Mouse (Mus musculus): ENCODE measurements at regions not wholly inside any gene's neighbourhood (a gene's known extent, or its start where the extent isn't known, plus 50 kb on each side); places are given as distances from the start of the nearest gene placed in this dataset.

GRCm38 (mm10) chr14:64552951-64553350 lies 448.9 kb downstream of the Prss52 start:
- DNase-seq (ENCODE audit: low spot score) = no peak
- H3K9me3 ChIP-seq = no peaks in the 10 kb centered on the region
- 72% methylated on average over 4 of the region's 4 CpGs for WGBS
- H3K4me1 ChIP-seq (replicated peaks) = no peaks in the 10 kb centered on the region
- H3K27ac ChIP-seq = no peak overlapping the region
- no peaks in the 10 kb centered on the region for H3K27me3 ChIP-seq (ENCODE audit: insufficient read depth, poor library complexity, severe bottlenecking)
- H3K4me3 ChIP-seq = no peak overlapping the region
- H3K36me3 ChIP-seq = no peaks in the 10 kb centered on the region

GRCm38 (mm10) chr14:64556042-64556441 lies 452.0 kb downstream of the Prss52 start:
- Histone ChIP-seq H3K36me3 (no peaks in the 10 kb centered on the region), H3K4me3 (no peak overlapping the region), H3K4me1 (replicated peaks) (0 out of 2 replicates have a peak, but pooled peaks cover 1% of the 10 kb centered on the region), H3K27ac (no peak overlapping the region), H3K27me3 (ENCODE audit: insufficient read depth, poor library complexity, severe bottlenecking) (no peaks in the 10 kb centered on the region), H3K9me3 (no peaks in the 10 kb centered on the region)
- no peak for DNase-seq (ENCODE audit: low spot score)
- WGBS = 93% methylated on average over 7 of the region's 7 CpGs

GRCm38 (mm10) chr14:64557453-64557852 lies 453.4 kb downstream of the Prss52 start:
- WGBS = 64% methylated on average over 6 of the region's 6 CpGs
- no peak for DNase-seq (ENCODE audit: low spot score)
- no peak overlapping the region for H3K4me3 ChIP-seq

GRCm38 (mm10) chr14:64568689-64569088 lies 464.6 kb downstream of the Prss52 start:
- peak; percentile 47 for DNase-seq (ENCODE audit: low spot score)
- 13% methylated on average over 6 of the region's 6 CpGs for WGBS
- H3K9me3 ChIP-seq = no peaks in the 10 kb centered on the region
- H3K4me1 ChIP-seq (replicated peaks) = peaks cover 3% of the 10 kb centered on the region; the same call in 1 of the 2 replicates
- no peaks in the 10 kb centered on the region for H3K27me3 ChIP-seq (ENCODE audit: insufficient read depth, poor library complexity, severe bottlenecking)
- no peak overlapping the region for H3K27ac ChIP-seq
- H3K4me3 ChIP-seq = no peak overlapping the region
- no peaks in the 10 kb centered on the region for H3K36me3 ChIP-seq

More at GRCm38 (mm10) chr14:64557453-64557852, 453.4 kb downstream of the Prss52 start:
- H3K4me1 ChIP-seq (replicated peaks) = 0 out of 2 replicates have a peak, but pooled peaks cover 3% of the 10 kb centered on the region
- H3K27me3 ChIP-seq (ENCODE audit: insufficient read depth, poor library complexity, severe bottlenecking) = no peaks in the 10 kb centered on the region
- H3K27ac ChIP-seq = no peak overlapping the region
- H3K36me3 ChIP-seq = no peaks in the 10 kb centered on the region
- no peaks in the 10 kb centered on the region for H3K9me3 ChIP-seq

GRCm38 (mm10) chr14:64570951-64571350 lies 466.9 kb downstream of the Prss52 start:
- 77% methylated on average over 7 of the region's 7 CpGs for WGBS

GRCm38 (mm10) chr14:64572756-64573155 lies 468.7 kb downstream of the Prss52 start:
- H3K27me3 ChIP-seq (ENCODE audit: insufficient read depth, poor library complexity, severe bottlenecking) = no peaks in the 10 kb centered on the region
- peaks cover 14% of the 10 kb centered on the region; the same call in 1 of the 2 replicates for H3K4me1 ChIP-seq (replicated peaks)
- no peak for DNase-seq (ENCODE audit: low spot score)
- H3K9me3 ChIP-seq = no peaks in the 10 kb centered on the region
- H3K36me3 ChIP-seq = no peaks in the 10 kb centered on the region
- H3K4me3 ChIP-seq = no peak overlapping the region
- no peak overlapping the region for H3K27ac ChIP-seq
- 82% methylated on average over 2 of the region's 2 CpGs for WGBS

More at GRCm38 (mm10) chr14:64570951-64571350, 466.9 kb downstream of the Prss52 start:
- DNase-seq (ENCODE audit: low spot score) = no peak
- H3K27ac ChIP-seq = peak overlapping the region; percentile 1; the same call in 1 of the 2 replicates
- H3K36me3 ChIP-seq = no peaks in the 10 kb centered on the region
- no peaks in the 10 kb centered on the region for H3K9me3 ChIP-seq
- H3K4me3 ChIP-seq = no peak overlapping the region
- no peaks in the 10 kb centered on the region for H3K27me3 ChIP-seq (ENCODE audit: insufficient read depth, poor library complexity, severe bottlenecking)
- peaks cover 14% of the 10 kb centered on the region; the same call in 1 of the 2 replicates for H3K4me1 ChIP-seq (replicated peaks)

GRCm38 (mm10) chr14:64573773-64574172 lies 469.7 kb downstream of the Prss52 start:
- Histone ChIP-seq H3K36me3 (no peaks in the 10 kb centered on the region), H3K27me3 (ENCODE audit: insufficient read depth, poor library complexity, severe bottlenecking) (no peaks in the 10 kb centered on the region; the same call in 1 of the 2 replicates), H3K4me1 (replicated peaks) (peaks cover 14% of the 10 kb centered on the region; the same call in 1 of the 2 replicates), H3K9me3 (no peaks in the 10 kb centered on the region), H3K27ac (peak overlapping the region; percentile 8; the same call in 1 of the 2 replicates), H3K4me3 (no peak overlapping the region)
- WGBS = 68% methylated on average over 5 of the region's 5 CpGs
- DNase-seq (ENCODE audit: low spot score) = no peak

- Histone ChIP-seq H3K36me3 (no peaks in the 10 kb centered on the region), H3K27me3 (ENCODE audit: insufficient read depth, poor library complexity, severe bottlenecking) (no peaks in the 10 kb centered on the region; the same call in 1 of the 2 replicates), H3K9me3 (no peaks in the 10 kb centered on the region), H3K27ac (no peak overlapping the region), H3K4me1 (replicated peaks) (peaks cover 14% of the 10 kb centered on the region; the same call in 1 of the 2 replicates), H3K4me3 (no peak overlapping the region)
- no peak for DNase-seq (ENCODE audit: low spot score)
- WGBS = 58% methylated on average over 7 of the region's 7 CpGs
Measured at GRCm38 (mm10) chr14:64574277-64574676, 470.2 kb downstream of the Prss52 start.

GRCm38 (mm10) chr14:64574773-64575172 lies 470.7 kb downstream of the Prss52 start:
- H3K27ac ChIP-seq = no peak overlapping the region
- H3K4me3 ChIP-seq = no peak overlapping the region
- no peaks in the 10 kb centered on the region for H3K36me3 ChIP-seq
- H3K27me3 ChIP-seq (ENCODE audit: insufficient read depth, poor library complexity, severe bottlenecking) = peaks cover 4% of the 10 kb centered on the region
- peaks cover 14% of the 10 kb centered on the region; the same call in 1 of the 2 replicates for H3K4me1 ChIP-seq (replicated peaks)
- 81% methylated on average over 6 of the region's 6 CpGs for WGBS
- H3K9me3 ChIP-seq = no peaks in the 10 kb centered on the region
- no peak for DNase-seq (ENCODE audit: low spot score)

- H3K4me1 ChIP-seq (replicated peaks) = peaks cover 17% of the 10 kb centered on the region
- DNase-seq (ENCODE audit: low spot score) = no peak
- WGBS = 79% methylated on average over 4 of the region's 4 CpGs
- no peak overlapping the region for H3K27ac ChIP-seq
- H3K9me3 ChIP-seq = no peaks in the 10 kb centered on the region
- peaks cover 16% of the 10 kb centered on the region for H3K27me3 ChIP-seq (ENCODE audit: insufficient read depth, poor library complexity, severe bottlenecking)
- H3K36me3 ChIP-seq = no peaks in the 10 kb centered on the region
- no peak overlapping the region for H3K4me3 ChIP-seq
Measured at GRCm38 (mm10) chr14:64575954-64576353, 471.9 kb downstream of the Prss52 start.

- H3K36me3 ChIP-seq = no peaks in the 10 kb centered on the region
- H3K9me3 ChIP-seq = no peaks in the 10 kb centered on the region
- H3K27ac ChIP-seq = no peak overlapping the region
- H3K4me1 ChIP-seq (replicated peaks) = peaks cover 26% of the 10 kb centered on the region
- DNase-seq (ENCODE audit: low spot score) = no peak
- peaks cover 56% of the 10 kb centered on the region for H3K27me3 ChIP-seq (ENCODE audit: insufficient read depth, poor library complexity, severe bottlenecking)
- 77% methylated on average over 4 of the region's 4 CpGs for WGBS
- no peak overlapping the region for H3K4me3 ChIP-seq
Measured at GRCm38 (mm10) chr14:64580086-64580485, 476.0 kb downstream of the Prss52 start.

GRCm38 (mm10) chr14:64580862-64581261 lies 476.8 kb downstream of the Prss52 start:
- Histone ChIP-seq H3K36me3 (no peaks in the 10 kb centered on the region), H3K27me3 (ENCODE audit: insufficient read depth, poor library complexity, severe bottlenecking) (peaks cover 63% of the 10 kb centered on the region), H3K9me3 (no peaks in the 10 kb centered on the region), H3K27ac (0 out of 2 replicates have a peak overlapping the region, but pooled peaks have one; percentile 40), H3K4me3 (no peak overlapping the region), H3K4me1 (replicated peaks) (peaks cover 33% of the 10 kb centered on the region)
- WGBS = 28% methylated on average over 6 of the region's 6 CpGs
- no peak for DNase-seq (ENCODE audit: low spot score)

- H3K4me1 ChIP-seq (replicated peaks) = peaks cover 41% of the 10 kb centered on the region
- H3K4me3 ChIP-seq = no peak overlapping the region
- no peaks in the 10 kb centered on the region for H3K36me3 ChIP-seq
- DNase-seq (ENCODE audit: low spot score) = no peak
- peaks cover 72% of the 10 kb centered on the region for H3K27me3 ChIP-seq (ENCODE audit: insufficient read depth, poor library complexity, severe bottlenecking)
- 19% methylated on average over 7 of the region's 7 CpGs for WGBS
- H3K9me3 ChIP-seq = no peaks in the 10 kb centered on the region
- peak overlapping the region; percentile 70 for H3K27ac ChIP-seq
Measured at GRCm38 (mm10) chr14:64581705-64582104, 477.6 kb downstream of the Prss52 start.
